Mouse (Mus musculus) liver, embryonic 11.5 days (tissue): ENCODE results near the gene Loxl1. TPM values are rescaled to one million over a fixed set of nuclear protein-coding genes. Genes with fewer than 3 reads are reported as not detected.

Experiments
- ATAC-seq: fragments of 200-750 bp; cut with Nextera tagmentation; replicated peaks from 2 replicates; pipeline ENCODE4 v1.8.0; 2017; ENCODE audit warnings: moderate number of reproducible peaks, mild to moderate bottlenecking, moderate TSS enrichment, moderate library complexity; ENCODE audit not compliant: low FRiP score
- DNase-seq: peaks from one replicate; pipeline ENCODE4 v3.0.0-alpha.2; 2017; ENCODE audit warnings: low spot score
- H3K27ac ChIP-seq: fragments of 300-500 bp; sonication (generic); 2 replicates; pipeline ENCODE4 v1.5.1; 2014; ENCODE audit warnings: mild to moderate bottlenecking, low read depth, low read length, control low read depth
- H3K27me3 ChIP-seq: fragments of 300-500 bp; sonication (generic); replicated peaks from 2 replicates; pipeline ENCODE4 v1.6.1; 2014; ENCODE audit warnings: low read length, mixed read lengths; ENCODE audit not compliant: control insufficient read depth, insufficient read depth
- H3K36me3 ChIP-seq: fragments of 300-500 bp; sonication (generic); 2 replicates; pipeline ENCODE4 v1.6.1; 2014; ENCODE audit warnings: mild to moderate bottlenecking, low read length, moderate library complexity, mixed read lengths; ENCODE audit not compliant: control insufficient read depth, insufficient read depth
- H3K4me1 ChIP-seq: fragments of 300-500 bp; sonication (generic); replicated peaks from 2 replicates; pipeline ENCODE4 v1.6.1; 2014; ENCODE audit warnings: low read length, mixed read lengths; ENCODE audit not compliant: control insufficient read depth, insufficient read depth
- H3K4me2 ChIP-seq: fragments of 300-500 bp; sonication (generic); 2 replicates; pipeline ENCODE4 v1.6.1; 2014; ENCODE audit warnings: mild to moderate bottlenecking, control low read depth, moderate library complexity
- H3K4me3 ChIP-seq: fragments of 300-500 bp; sonication (generic); 2 replicates; pipeline ENCODE4 v1.5.1; 2014; ENCODE audit warnings: low read depth, low read length, control low read depth
- H3K9ac ChIP-seq: fragments of 300-500 bp; sonication (generic); 2 replicates; pipeline ENCODE4 v1.6.1; 2014; ENCODE audit warnings: low read depth, low read length, control low read depth
- H3K9me3 ChIP-seq: fragments of 300-500 bp; sonication (generic); 2 replicates; pipeline ENCODE4 v1.6.1; 2016; ENCODE audit warnings: low read length, inconsistent platforms, mixed read lengths; ENCODE audit not compliant: control insufficient read depth
- WGBS: fragments of 180-500 bp; shearing (Covaris S2); extraction: QIAGEN DNeasy Blood & Tissue Kit; methylation state at CpG from one replicate; pipeline ENCODE4 v1.1.7; 2014; 5-methylcytosine and 5-hydroxymethylcytosine counted together
- polyA plus RNA-seq: library from polyadenylated mRNA; unstranded; fragments of >200 nt; fragmentation: Nextera tagmentation; extraction: Ambion mirVana; gene quantifications from 2 replicates; pipeline ENCODE4 v1.2.1, GENCODE M21; 2014

Loxl1 gene
- polyA plus RNA-seq = 9.6 and 11.0 TPM in 2 replicates

GRCm38 (mm10) chr9:58312944-58313359 is at the start of gene Loxl1:
Gene Loxl1 (minus strand): TSS chr9:58313186.
- peak within 1 kb of the TSS; percentile 72 for H3K4me2 ChIP-seq
- peaks cover 59% of the 10 kb centered on the region for H3K27me3 ChIP-seq
- H3K4me1 ChIP-seq = peaks cover 13% of the 10 kb centered on the region
- no peak within 1 kb of the TSS; the same call in 1 of the 2 replicates for H3K27ac ChIP-seq
- ATAC-seq (no peak), DNase-seq (peak; percentile 64)
- H3K9me3 ChIP-seq = no peaks in the 10 kb centered on the region
- 5% methylated on average over 21 of the region's 21 CpGs for WGBS
- H3K9ac ChIP-seq = peak within 1 kb of the TSS; percentile 52; the same call in 1 of the 2 replicates
- H3K4me3 ChIP-seq = peak within 1 kb of the TSS; percentile 46
- no peaks in the 10 kb centered on the region for H3K36me3 ChIP-seq

- no peak for DNase-seq
- Histone ChIP-seq H3K9me3 (no peaks in the 10 kb centered on the region), H3K27me3 (no peaks in the 10 kb centered on the region), H3K4me2 (no peak overlapping the region), H3K9ac (no peak overlapping the region), H3K36me3 (no peaks in the 10 kb centered on the region), H3K27ac (no peak overlapping the region), H3K4me3 (no peak overlapping the region), H3K4me1 (no peaks in the 10 kb centered on the region)
- 69% methylated on average over 7 of the region's 7 CpGs for WGBS
- ATAC-seq = no peak
These were observed 49.0 kb upstream of the Loxl1 start for GRCm38 (mm10) chr9:58361956-58362355.

DNA sequence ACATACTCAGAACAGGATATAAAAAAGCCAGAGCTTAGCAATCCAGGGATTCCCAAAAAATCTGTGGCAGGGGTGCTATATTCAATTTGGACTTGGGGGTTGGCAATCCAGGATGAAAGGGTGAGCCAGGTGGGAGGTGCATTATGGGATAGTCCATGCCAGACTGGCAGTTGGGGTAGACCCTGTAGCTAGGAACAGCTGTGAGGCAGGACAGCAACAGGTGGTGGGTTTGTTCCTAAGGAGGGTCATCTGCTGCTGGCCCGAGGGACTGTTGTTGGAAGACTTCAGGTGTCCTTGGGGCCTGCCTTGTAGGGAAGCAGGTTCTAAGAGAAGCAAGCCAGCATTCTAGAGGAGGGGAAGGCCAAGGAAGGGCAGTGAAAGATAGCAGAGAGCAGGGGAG is 48.4 kb upstream of the Loxl1 start:
- Histone ChIP-seq H3K4me2 (no peak overlapping the region), H3K9me3 (no peaks in the 10 kb centered on the region), H3K9ac (no peak overlapping the region), H3K27ac (no peak overlapping the region), H3K4me3 (no peak overlapping the region), H3K4me1 (no peaks in the 10 kb centered on the region), H3K27me3 (no peaks in the 10 kb centered on the region), H3K36me3 (no peaks in the 10 kb centered on the region)
- ATAC-seq (no peak), DNase-seq (no peak)
- WGBS = 55% methylated on average over 1 of the region's 1 CpGs

DNA sequence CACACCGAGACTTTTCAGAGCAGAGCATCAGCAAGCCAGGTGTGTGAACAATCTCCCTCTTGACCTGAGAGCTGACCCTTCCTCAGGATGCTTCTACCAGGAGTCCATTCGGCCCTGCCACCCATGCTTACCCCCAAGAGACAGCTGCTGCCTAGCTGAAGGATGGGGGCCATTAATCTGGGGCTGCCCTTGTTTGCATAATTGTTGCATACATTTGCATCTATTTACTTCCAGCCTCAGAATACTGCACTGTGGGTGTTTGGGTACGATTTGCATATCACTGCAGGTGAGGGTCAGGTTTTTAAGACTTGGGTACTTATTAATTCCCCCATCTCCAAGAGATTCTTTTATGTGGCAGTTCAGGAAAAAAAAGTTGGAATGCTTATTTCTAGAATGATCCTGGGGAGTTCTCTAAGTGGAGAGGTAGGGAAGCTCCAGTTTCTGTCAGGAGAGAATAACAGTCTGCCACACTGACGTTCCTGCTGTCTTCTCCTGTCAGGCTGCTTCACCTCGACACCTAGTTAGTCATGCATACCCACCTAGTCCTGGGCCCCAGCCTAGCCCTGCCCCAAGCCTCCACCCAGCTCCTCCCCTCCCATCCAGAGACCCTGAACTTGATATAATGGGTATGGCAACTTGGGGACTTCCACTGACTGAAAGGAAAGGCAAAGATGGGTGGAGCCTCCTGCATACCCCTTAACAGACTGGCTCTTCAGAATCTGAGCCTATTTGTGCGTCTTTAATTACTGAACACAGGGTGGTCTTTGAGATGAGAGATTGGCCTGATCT is 42.5 kb upstream of the Loxl1 start:
- ATAC-seq (no peak), DNase-seq (no peak)
- Histone ChIP-seq H3K27ac (no peak overlapping the region), H3K4me2 (no peak overlapping the region), H3K9me3 (no peaks in the 10 kb centered on the region), H3K9ac (no peak overlapping the region), H3K4me1 (no peaks in the 10 kb centered on the region), H3K4me3 (no peak overlapping the region), H3K27me3 (no peaks in the 10 kb centered on the region), H3K36me3 (no peaks in the 10 kb centered on the region)
- WGBS = 30% methylated on average over 6 of the region's 6 CpGs

- DNase-seq = no peak
These were observed 41.7 kb upstream of the Loxl1 start for GRCm38 (mm10) chr9:58354701-58355100.

GRCm38 (mm10) chr9:58353224-58353623 is 40.2 kb upstream of the Loxl1 start:
- H3K9me3 ChIP-seq = no peaks in the 10 kb centered on the region
- no peaks in the 10 kb centered on the region for H3K4me1 ChIP-seq
- H3K4me3 ChIP-seq = no peak overlapping the region
- no peak for ATAC-seq
- no peaks in the 10 kb centered on the region for H3K27me3 ChIP-seq
- 75% methylated on average over 6 of the region's 6 CpGs for WGBS
- no peak overlapping the region for H3K27ac ChIP-seq
- no peaks in the 10 kb centered on the region for H3K36me3 ChIP-seq
- no peak for DNase-seq
- H3K9ac ChIP-seq = no peak overlapping the region
- H3K4me2 ChIP-seq = no peak overlapping the region

More at GRCm38 (mm10) chr9:58354701-58355100, 41.7 kb upstream of the Loxl1 start:
- Histone ChIP-seq H3K9ac (no peak overlapping the region), H3K36me3 (no peaks in the 10 kb centered on the region), H3K9me3 (no peaks in the 10 kb centered on the region), H3K27me3 (no peaks in the 10 kb centered on the region), H3K4me1 (no peaks in the 10 kb centered on the region), H3K4me3 (no peak overlapping the region), H3K4me2 (no peak overlapping the region), H3K27ac (no peak overlapping the region)
- WGBS = 79% methylated on average over 6 of the region's 6 CpGs
- ATAC-seq = no peak

DNA sequence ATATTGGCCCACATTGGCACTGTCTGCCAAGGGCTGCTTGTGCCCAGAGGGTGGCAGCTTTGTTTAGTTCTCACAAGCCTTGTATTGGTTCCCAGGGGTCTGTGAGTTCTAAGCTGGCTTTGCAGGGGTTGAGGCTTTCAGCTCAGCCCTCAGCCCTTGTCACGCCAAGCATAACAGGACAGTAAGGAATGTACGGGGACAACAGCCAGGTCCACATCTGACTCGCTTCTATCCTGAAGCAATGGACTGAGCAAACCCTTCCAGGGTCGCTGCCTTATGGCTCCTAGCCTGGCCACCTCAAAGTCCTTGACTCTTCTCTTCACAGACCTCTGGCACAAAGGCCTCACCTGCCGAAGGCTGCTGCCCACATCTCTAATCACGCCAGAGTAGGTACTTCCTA is 34.8 kb upstream of the Loxl1 start:
- Histone ChIP-seq H3K27me3 (no peaks in the 10 kb centered on the region; the same call in 1 of the 2 replicates), H3K36me3 (no peaks in the 10 kb centered on the region), H3K27ac (no peak overlapping the region), H3K9me3 (no peaks in the 10 kb centered on the region), H3K4me1 (no peaks in the 10 kb centered on the region), H3K4me3 (no peak overlapping the region), H3K9ac (no peak overlapping the region), H3K4me2 (no peak overlapping the region)
- no peak for ATAC-seq
- no peak for DNase-seq
- WGBS = 71% methylated on average over 6 of the region's 6 CpGs

DNA sequence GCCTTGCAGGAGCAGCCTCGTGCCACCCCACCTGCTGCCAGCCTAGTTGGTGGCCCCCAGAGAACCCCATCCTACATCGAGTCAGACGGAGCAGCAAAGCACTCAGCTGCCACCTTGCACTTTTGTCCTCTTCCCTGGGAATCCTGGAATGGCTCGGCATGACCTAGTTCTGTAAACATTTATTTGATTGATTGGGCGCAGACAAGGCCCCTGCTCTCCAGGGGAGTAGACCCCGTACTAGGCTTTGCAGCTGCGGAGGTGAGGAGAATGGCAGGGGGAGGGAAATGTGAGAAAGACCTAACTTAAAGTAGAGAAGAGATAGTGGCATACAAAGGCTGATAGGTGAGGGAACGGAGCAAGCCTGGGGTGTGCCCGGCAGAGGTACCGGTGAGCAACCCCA is 33.5 kb upstream of the Loxl1 start:
- Histone ChIP-seq H3K9ac (no peak overlapping the region), H3K36me3 (no peaks in the 10 kb centered on the region), H3K4me1 (no peaks in the 10 kb centered on the region), H3K4me2 (no peak overlapping the region), H3K27ac (no peak overlapping the region), H3K4me3 (no peak overlapping the region), H3K9me3 (no peaks in the 10 kb centered on the region), H3K27me3 (no peaks in the 10 kb centered on the region; the same call in 1 of the 2 replicates)
- ATAC-seq (no peak), DNase-seq (peak; percentile 56)
- 27% methylated on average over 10 of the region's 10 CpGs for WGBS

GRCm38 (mm10) chr9:58345963-58346362 is 33.0 kb upstream of the Loxl1 start:
- ATAC-seq (no peak), DNase-seq (no peak)
- Histone ChIP-seq H3K27ac (no peak overlapping the region), H3K4me1 (no peaks in the 10 kb centered on the region), H3K27me3 (no peaks in the 10 kb centered on the region; the same call in 1 of the 2 replicates), H3K9ac (no peak overlapping the region), H3K9me3 (no peaks in the 10 kb centered on the region), H3K4me2 (no peak overlapping the region), H3K4me3 (no peak overlapping the region), H3K36me3 (no peaks in the 10 kb centered on the region)
- WGBS = 46% methylated on average over 7 of the region's 7 CpGs
